Comparison of ENCODE assay signal across 23 mouse cellular contexts in the genomic region with DNA sequence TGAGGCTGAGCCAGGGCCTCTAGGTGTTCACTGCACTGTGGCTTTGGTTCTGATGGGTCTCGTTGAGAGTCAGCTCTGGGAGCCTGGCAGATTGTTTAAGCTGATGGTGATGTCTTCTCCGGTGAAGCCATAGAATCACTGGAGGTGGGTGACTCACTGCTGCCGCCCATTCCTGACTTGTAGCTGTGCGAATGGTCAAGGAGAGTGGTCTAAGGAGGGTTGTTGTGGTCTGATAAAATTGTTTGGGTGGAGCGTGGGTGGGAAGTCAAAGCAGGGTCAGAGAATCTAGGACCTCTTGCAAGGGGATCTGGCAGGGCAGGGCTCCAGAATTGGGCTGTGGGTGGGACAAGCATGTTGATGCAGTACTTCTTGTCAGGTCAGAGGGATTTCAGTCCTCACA.
DNase-seq lines count a peak whose midpoint lies in the region; ATAC-seq and TF ChIP-seq lines count a peak whose summit lies in the region.
"Had no signal": no experiment of that assay in that cellular context is flagged by ENCODE, and none has a peak within 500 bp of the region (broad histone marks: within the 10 kb centered on the region; RNA-seq: fewer than 3 reads in every experiment).

No protein-coding gene starts in this region.

- no peak for ATAC-seq in heart, embryonic 13.5 days (ENCODE audit: extremely low read depth, insufficient number of reproducible peaks, low FRiP score, low TSS enrichment)
- no peak for ATAC-seq in kidney, embryonic 14.5 days (ENCODE audit: low FRiP score, low TSS enrichment)
- ATAC-seq: CD4-positive, CD25-positive, alpha-beta regulatory T cell, adult 4 months; forebrain, embryonic 16.5 days; intestine, embryonic 15.5 days had no signal

- peaks cover 70% of the 10 kb centered on the region for H3K36me3 ChIP-seq in heart, embryonic 13.5 days
- H3K36me3 ChIP-seq in myocyte (ENCODE audit: control insufficient read depth, insufficient read depth): peaks cover 4% of the 10 kb centered on the region
- peaks cover 40% of the 10 kb centered on the region for H3K36me3 ChIP-seq in kidney, embryonic 14.5 days (ENCODE audit: control insufficient read depth, insufficient read depth, low read length)

- no peak for TF ChIP-seq POLR2A in myocyte (IDR thresholded peaks at IDR 0.05; ENCODE audit: insufficient read length, low read depth)

- H3K4me1 ChIP-seq in heart, embryonic 13.5 days: peaks cover 33% of the 10 kb centered on the region
- no peaks in the 10 kb centered on the region for H3K4me1 ChIP-seq in kidney, embryonic 14.5 days (ENCODE audit: control insufficient read depth, insufficient read depth, low read length)
- H3K4me1 ChIP-seq: embryonic facial prominence, embryonic 15.5 days; intestine, embryonic 15.5 days had no signal

- H3K4me2 ChIP-seq in heart, embryonic 13.5 days: no peak overlapping the region
- H3K4me2 ChIP-seq in myocyte (ENCODE audit: low read depth): peak overlapping the region; percentile 57
- H3K4me2 ChIP-seq in kidney, embryonic 14.5 days (replicated peaks; ENCODE audit: low read depth, low read length): no peak overlapping the region
- H3K4me2 ChIP-seq: embryonic facial prominence, embryonic 15.5 days; forebrain, embryonic 12.5 days; heart, embryonic 11.5 days; hindbrain, embryonic 14.5 days; intestine, embryonic 15.5 days had no signal

- no peak overlapping the region; the same call in 1 of the 2 replicates for H3K27ac ChIP-seq in heart, embryonic 13.5 days (replicated peaks)
- no peak overlapping the region for H3K27ac ChIP-seq in kidney, embryonic 14.5 days (ENCODE audit: low read depth, low read length)
- H3K27ac ChIP-seq: embryonic facial prominence, embryonic 15.5 days; forebrain, embryonic 12.5 days; hindbrain, embryonic 10.5 days; hindbrain, embryonic 14.5 days; intestine, embryonic 15.5 days had no signal

- no peaks in the 10 kb centered on the region for H3K79me2 ChIP-seq in myocyte (ENCODE audit: control insufficient read depth, insufficient read depth)

- H3K9me3 ChIP-seq in heart, embryonic 13.5 days: no peaks in the 10 kb centered on the region
- no peaks in the 10 kb centered on the region for H3K9me3 ChIP-seq in kidney, embryonic 14.5 days (ENCODE audit: control insufficient read depth, low read length)
- H3K9me3 ChIP-seq: embryonic facial prominence, embryonic 15.5 days; forebrain, embryonic 12.5 days; G1E; hindbrain, embryonic 10.5 days; intestine, embryonic 15.5 days had no signal

- no peaks in the 10 kb centered on the region for H3K27me3 ChIP-seq in heart, embryonic 13.5 days (replicated peaks)
- H3K27me3 ChIP-seq in myocyte (ENCODE audit: control insufficient read depth, insufficient read depth, insufficient read length): no peaks in the 10 kb centered on the region
- no peaks in the 10 kb centered on the region for H3K27me3 ChIP-seq in kidney, embryonic 14.5 days (ENCODE audit: control insufficient read depth, insufficient read depth, low read length)
- H3K27me3 ChIP-seq: embryonic facial prominence, embryonic 15.5 days; forebrain, embryonic 12.5 days; intestine, embryonic 15.5 days had no signal

- no peak for DNase-seq in heart, adult 9 months (ENCODE audit: low spot score in 2 of 2)
- DNase-seq in ovary, adult 18-20 months (ENCODE audit: low spot score): peak; percentile 45
- DNase-seq in ovary, postnatal 14 days (ENCODE audit: low spot score): no peak
- peak; percentile 55 for DNase-seq in NIH3T3 (ENCODE audit: low read depth)
- DNase-seq: adrenal gland, adult 2 months; adrenal gland, postnatal 25 days; cerebellum, adult 18-20 months; cerebellum, adult 9-11 months; cerebellum, postnatal 36 days; gastrocnemius, adult 2 months; gastrocnemius, postnatal 25 days had no signal

- H3ac ChIP-seq in myocyte (ENCODE audit: control insufficient read depth, insufficient read length): no peak overlapping the region

- H3K4me3 ChIP-seq in heart, embryonic 13.5 days: no peak overlapping the region
- H3K4me3 ChIP-seq in myocyte: no peak overlapping the region
- no peak overlapping the region for H3K4me3 ChIP-seq in kidney, embryonic 14.5 days (ENCODE audit: low read length)
- H3K4me3 ChIP-seq: embryonic facial prominence, embryonic 15.5 days; forebrain, embryonic 12.5 days; gastrocnemius, adult 2 months; hindbrain, embryonic 10.5 days; intestine, embryonic 15.5 days had no signal

- 51% methylated on average over 5 of the region's 5 CpGs for WGBS in heart, embryonic 13.5 days
- 84% methylated on average over 5 of the region's 5 CpGs for WGBS in kidney, embryonic 14.5 days

- H3K9ac ChIP-seq in heart, embryonic 13.5 days: peak overlapping the region; percentile 33; the same call in 1 of the 2 replicates
- H3K9ac ChIP-seq in kidney, embryonic 14.5 days (ENCODE audit: low read depth, low read length): no peak overlapping the region
- H3K9ac ChIP-seq: embryonic facial prominence, embryonic 15.5 days; forebrain, embryonic 12.5 days; hindbrain, embryonic 14.5 days; intestine, embryonic 15.5 days had no signal

TF ChIP-seq in myocyte, 11 proteins besides CTCF, POLR2A, EP300 and RAD21:
- TF ChIP-seq USF1 (IDR thresholded peaks at IDR 0.05; ENCODE audit: low read depth) (no peak), MAX (IDR thresholded peaks at IDR 0.05; ENCODE audit: low read depth) (no peak), MYOG (IDR thresholded peaks at IDR 0.05; ENCODE audit: control insufficient read depth in 1 of 3, insufficient read depth in 1 of 3, insufficient read length in 2 of 3, low read depth in 2 of 3) (no peak), REST (IDR thresholded peaks at IDR 0.05; ENCODE audit: insufficient read depth, insufficient read length) (no peak), CEBPB (IDR thresholded peaks at IDR 0.05; ENCODE audit: insufficient read depth, poor library complexity, severe bottlenecking) (no peak)

Comparison
In these comparisons a context has a peak if more than half of its experiments do, and no peak if none do; other contexts are left out.
1. DNase-seq: peak in ovary, adult 18-20 months (single experiment) and NIH3T3 (single experiment); none in heart, adult 9 months (0 of 2) and ovary, postnatal 14 days (single experiment).